Comparison of ENCODE assay signal across 15 mouse cellular contexts in the genomic region with DNA sequence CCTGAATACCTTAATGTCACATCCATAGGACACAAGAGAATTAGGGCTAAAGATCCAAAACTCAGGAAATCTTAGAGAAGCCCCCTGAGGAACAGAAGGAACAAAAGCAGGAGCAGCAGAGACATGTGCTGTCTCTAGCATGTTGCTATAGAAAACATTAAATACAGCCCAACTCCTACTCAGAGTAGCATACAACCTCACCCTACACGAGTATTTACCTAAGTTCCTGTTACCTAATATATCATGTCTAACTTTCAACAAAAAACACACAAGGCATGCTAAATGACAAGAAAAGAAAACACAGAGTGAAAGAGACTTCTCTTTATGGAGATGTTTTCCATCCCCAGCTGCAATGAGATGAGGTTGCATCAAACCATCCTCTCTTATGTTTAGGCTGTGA.
"Had no signal": no experiment of that assay in that cellular context is flagged by ENCODE, and none has a peak within 500 bp of the region (broad histone marks: within the 10 kb centered on the region; RNA-seq: fewer than 3 reads in every experiment).

No protein-coding gene starts in this region.

- H3K27me3 ChIP-seq: neural tube, embryonic 15.5 days; stomach, embryonic 15.5 days had no signal

- H3K4me1 ChIP-seq: neural tube, embryonic 15.5 days; stomach, embryonic 15.5 days had no signal

- H3K27ac ChIP-seq: neural tube, embryonic 15.5 days; stomach, embryonic 15.5 days; stomach, postnatal 0 days had no signal

- H3K9me3 ChIP-seq: neural tube, embryonic 15.5 days; stomach, embryonic 15.5 days had no signal

- H3K9ac ChIP-seq: neural tube, embryonic 15.5 days; stomach, embryonic 15.5 days had no signal

- DNase-seq: retina, postnatal 1 day; right cerebral cortex, adult 18-20 months; right cerebral cortex, postnatal 14 days; right cerebral cortex, postnatal 25 days; right cerebral cortex, postnatal 4 days; spleen, adult 18-20 months; thymus, adult 18-20 months; thymus, adult 2 months; thymus, postnatal 14 days; thymus, postnatal 25 days; thymus, postnatal 36 days; thymus, postnatal 4 days had no signal

- H3K4me3 ChIP-seq: neural tube, embryonic 15.5 days; stomach, embryonic 15.5 days had no signal

- H3K36me3 ChIP-seq: neural tube, embryonic 15.5 days; stomach, embryonic 15.5 days had no signal

- H3K4me2 ChIP-seq: neural tube, embryonic 15.5 days; stomach, embryonic 15.5 days had no signal
